Comparison of ENCODE assay signal across 8 mouse cellular contexts in the genomic region with DNA sequence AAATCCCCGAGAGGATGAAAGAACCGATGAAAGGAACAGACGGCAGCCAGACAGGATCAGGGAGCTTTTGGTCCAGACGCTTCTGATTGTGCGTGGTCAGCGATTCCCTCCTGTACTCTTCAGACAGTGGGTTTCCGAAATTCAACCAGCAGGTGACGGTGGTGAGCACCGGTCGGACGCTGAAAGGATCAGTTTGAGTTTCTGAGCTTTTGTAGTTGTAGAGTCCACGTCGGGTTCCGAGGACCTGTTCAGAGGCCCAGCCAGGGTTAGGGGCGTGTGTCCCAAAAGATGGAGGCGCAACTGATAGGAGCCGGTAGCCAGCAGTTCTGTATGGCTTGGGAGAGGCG. TPM values are rescaled to one million over a fixed set of nuclear protein-coding genes. Genes with fewer than 3 reads are reported as not detected.
DNase-seq lines count a peak whose midpoint lies in the region; ATAC-seq and TF ChIP-seq lines count a peak whose summit lies in the region.

No protein-coding gene starts in this region.

- peak overlapping the region; percentile 89 for H3K4me3 ChIP-seq in gastrocnemius, adult 2 months
- peak overlapping the region; percentile 72 for H3K4me3 ChIP-seq in G1E (ENCODE audit: low read depth, low read length)
- H3K4me3 ChIP-seq in heart, postnatal 0 days (ENCODE audit: low read depth, low read length): peak overlapping the region; percentile 58
- peak overlapping the region; percentile 95 for H3K4me3 ChIP-seq in megakaryocyte, embryonic 14.5 days (replicated peaks)
- H3K4me3 ChIP-seq in spleen, adult 2 months (ENCODE audit: extremely low read depth, insufficient read depth, insufficient read length): peak overlapping the region; percentile 70

- peaks cover 51% of the 10 kb centered on the region for H3K36me3 ChIP-seq in G1E (replicated peaks)
- H3K36me3 ChIP-seq in heart, postnatal 0 days (replicated peaks; ENCODE audit: control insufficient read depth, insufficient read depth, low read length): no peaks in the 10 kb centered on the region
- peaks cover 30% of the 10 kb centered on the region for H3K36me3 ChIP-seq in megakaryocyte, embryonic 14.5 days (replicated peaks; ENCODE audit: low read length)
- H3K36me3 ChIP-seq in spleen, adult 2 months (ENCODE audit: control insufficient read depth, insufficient read depth, low read length): peaks cover 22% of the 10 kb centered on the region

- H3K27ac ChIP-seq in gastrocnemius, adult 2 months: peak overlapping the region; percentile 95
- H3K27ac ChIP-seq in heart, postnatal 0 days (ENCODE audit: low read depth): peak overlapping the region; percentile 90
- peak overlapping the region; percentile 93 for H3K27ac ChIP-seq in spleen, adult 2 months (ENCODE audit: insufficient read depth, low read length)

- peak; percentile 75 for DNase-seq in gastrocnemius, adult 2 months
- DNase-seq in gastrocnemius, adult 8-10 months (ENCODE audit: low spot score in 2 of 2): no peak
- peak; percentile 41 for DNase-seq in G1E (ENCODE audit: low spot score)
- peak; percentile 79 for DNase-seq in heart, postnatal 0 days (ENCODE audit: low spot score)
- peak; percentile 28 to 31 for DNase-seq in layer of hippocampus, postnatal 36 days
- DNase-seq in spleen, adult 2 months (ENCODE audit: low read depth in 1 of 2, low spot score in 2 of 2): peak; percentile 55 to 75

- intact Hi-C loops in gastrocnemius, adult 2 months (cut with DNase I): loop anchor here (2.0 kb wide), 1 partner anchor 20 kb away; a partner anchor contains a TSS

- H3K4me2 ChIP-seq in heart, postnatal 0 days (ENCODE audit: low read depth, low read length): peak overlapping the region; percentile 81

- peak overlapping the region; percentile 59 for H3K9ac ChIP-seq in heart, postnatal 0 days (replicated peaks; ENCODE audit: low read depth, low read length)

- no peaks in the 10 kb centered on the region for H3K9me3 ChIP-seq in G1E (replicated peaks)
- H3K9me3 ChIP-seq in heart, postnatal 0 days (replicated peaks; ENCODE audit: control insufficient read depth, low read length): no peaks in the 10 kb centered on the region
- no peaks in the 10 kb centered on the region for H3K9me3 ChIP-seq in megakaryocyte, embryonic 14.5 days

- TF ChIP-seq POLR2A in spleen, adult 2 months (IDR thresholded peaks at IDR 0.05; ENCODE audit: low read depth, low read length): no peak

- peaks cover 7% of the 10 kb centered on the region; the same call in 1 of the 2 replicates for H3K27me3 ChIP-seq in G1E (ENCODE audit: insufficient read depth, low read length)
- H3K27me3 ChIP-seq in heart, postnatal 0 days (ENCODE audit: control insufficient read depth, insufficient read depth, low read length): no peaks in the 10 kb centered on the region
- no peaks in the 10 kb centered on the region for H3K27me3 ChIP-seq in megakaryocyte, embryonic 14.5 days (replicated peaks)
- H3K27me3 ChIP-seq in spleen, adult 2 months (ENCODE audit: control insufficient read depth, insufficient read depth, low read length): no peaks in the 10 kb centered on the region

- no peak for TF ChIP-seq EP300 in heart, postnatal 0 days (IDR thresholded peaks at IDR 0.05; ENCODE audit: low read depth)

- peak; percentile 31; the same call in 1 of the 2 replicates for ATAC-seq in G1E (ENCODE audit: extremely low read depth, insufficient number of reproducible peaks, low FRiP score, poor library complexity, severe bottlenecking)
- peak; percentile 23 for ATAC-seq in common myeloid progenitor, adult 5-6 weeks (replicated peaks; ENCODE audit: low read depth, poor library complexity, severe bottlenecking)
- ATAC-seq in heart, postnatal 0 days (ENCODE audit: insufficient read depth, low read depth): peak; percentile 49

- H3K4me1 ChIP-seq in G1E (ENCODE audit: insufficient read depth, low read depth, low read length): peaks cover 71% of the 10 kb centered on the region
- H3K4me1 ChIP-seq in heart, postnatal 0 days (ENCODE audit: control insufficient read depth, insufficient read depth): peaks cover 8% of the 10 kb centered on the region; the same call in 1 of the 2 replicates
- peaks cover 80% of the 10 kb centered on the region for H3K4me1 ChIP-seq in megakaryocyte, embryonic 14.5 days
- peaks cover 5% of the 10 kb centered on the region; the same call in 1 of the 2 replicates for H3K4me1 ChIP-seq in spleen, adult 2 months (ENCODE audit: control insufficient read depth, insufficient read depth, insufficient read length)

- TF ChIP-seq CTCF in gastrocnemius, adult 2 months (IDR thresholded peaks at IDR 0.05): peak; percentile 78
- peak; percentile 79 for TF ChIP-seq CTCF in G1E (IDR thresholded peaks at IDR 0.05; ENCODE audit: low read depth, low read length)
- peak; percentile 78 for TF ChIP-seq CTCF in heart, postnatal 0 days (IDR thresholded peaks at IDR 0.05; ENCODE audit: low read depth)
- TF ChIP-seq CTCF in spleen, adult 2 months (IDR thresholded peaks at IDR 0.05; ENCODE audit: extremely low read depth, insufficient read depth, insufficient read length, insufficient replicate concordance): peak; percentile 82; the same call in 1 of the 2 replicates

- WGBS in heart, postnatal 0 days: under 1% methylated on average over 18 of the region's 18 CpGs
- WGBS in spleen, adult 2 months: 2% methylated on average over 18 of the region's 18 CpGs

RNA-seq across cellular contexts. Expression of a gene that starts 0.7 kb away (rescaled TPM):
- total RNA-seq in gastrocnemius, adult 2 months (2021): 1 to 10 TPM; 1.3 to 1.7 TPM
- total RNA-seq in gastrocnemius, adult 8-10 months (2022): 1 to 10 TPM in 2 of 4 experiments, under 1 TPM in 2; 0.97 to 1.3 (median 1.1) TPM
- total RNA-seq in G1E (2014; fragmentation: Nextera tagmentation) (0.90 TPM in 1 of 2 replicates, not detected in the other), G1E (2017) (0.52 and 0.55 TPM in 2 replicates)
- polyA plus RNA-seq in G1E (2012): 0.34 and 0.39 TPM in 2 replicates
- 0.39 and 0.50 TPM in 2 replicates for total RNA-seq in common myeloid progenitor, adult 5-6 weeks (2017)
- 2.3 and 9.4 TPM in 2 replicates for total RNA-seq in heart, postnatal 0 days (2014; rRNA removed; ENCODE audit: low replicate concordance)
- polyA plus RNA-seq in heart, postnatal 0 days (2015; fragmentation: Nextera tagmentation; extraction: Ambion mirVana): 1.9 and 2.3 TPM in 2 replicates
- 1 to 10 TPM; 1.1 TPM for total RNA-seq in layer of hippocampus, postnatal 36 days (2021)
- 0.98 TPM in 1 of 2 replicates, not detected in the other for polyA plus RNA-seq in megakaryocyte, embryonic 14.5 days (2012; ENCODE audit: insufficient read depth, low replicate concordance)
- polyA plus RNA-seq in spleen, adult 2 months (2012; rRNA removed): 3.6 TPM in 2 replicates

RNA-seq across cellular contexts. Expression of a gene that starts 2.7 kb away (rescaled TPM):
- not detected for total RNA-seq in gastrocnemius, adult 2 months (2021)
- total RNA-seq in gastrocnemius, adult 8-10 months (2022): not detected
- total RNA-seq in G1E (2014; fragmentation: Nextera tagmentation): not detected in 2 replicates
- not detected in 2 replicates for total RNA-seq in G1E (2017)
- polyA plus RNA-seq in G1E (2012): not detected in 2 replicates
- total RNA-seq in common myeloid progenitor, adult 5-6 weeks (2017): not detected in 2 replicates
- not detected in 2 replicates for total RNA-seq in heart, postnatal 0 days (2014; rRNA removed; ENCODE audit: low replicate concordance)
- not detected in 2 replicates for polyA plus RNA-seq in heart, postnatal 0 days (2015; fragmentation: Nextera tagmentation; extraction: Ambion mirVana)
- not detected for total RNA-seq in layer of hippocampus, postnatal 36 days (2021)
- polyA plus RNA-seq in megakaryocyte, embryonic 14.5 days (2012; ENCODE audit: insufficient read depth, low replicate concordance): not detected in 2 replicates
- polyA plus RNA-seq in spleen, adult 2 months (2012; rRNA removed): not detected in 2 replicates

RNA-seq across cellular contexts. Expression of a gene that starts 14.9 kb away (rescaled TPM):
- under 1 TPM in 1 of 2 experiments, not detected in 1; 0.08 TPM for total RNA-seq in gastrocnemius, adult 2 months (2021)
- under 1 TPM in 3 of 4 experiments, not detected in 1; 0.15 to 0.21 (median 0.19) TPM for total RNA-seq in gastrocnemius, adult 8-10 months (2022)
- total RNA-seq in G1E (2014; fragmentation: Nextera tagmentation) (94.6 and 98.7 TPM in 2 replicates), G1E (2017) (103 and 118 TPM in 2 replicates)
- 184 and 216 TPM in 2 replicates for polyA plus RNA-seq in G1E (2012)
- 73.1 and 81.7 TPM in 2 replicates for total RNA-seq in common myeloid progenitor, adult 5-6 weeks (2017)
- total RNA-seq in heart, postnatal 0 days (2014; rRNA removed; ENCODE audit: low replicate concordance): 2.5 and 9.7 TPM in 2 replicates
- 2.5 TPM in 2 replicates for polyA plus RNA-seq in heart, postnatal 0 days (2015; fragmentation: Nextera tagmentation; extraction: Ambion mirVana)
- not detected for total RNA-seq in layer of hippocampus, postnatal 36 days (2021)
- 47.6 and 58.4 TPM in 2 replicates for polyA plus RNA-seq in megakaryocyte, embryonic 14.5 days (2012; ENCODE audit: insufficient read depth, low replicate concordance)
- 142 and 162 TPM in 2 replicates for polyA plus RNA-seq in spleen, adult 2 months (2012; rRNA removed)

RNA-seq across cellular contexts. Expression of a gene that starts 20.3 kb away (rescaled TPM):
- total RNA-seq in gastrocnemius, adult 2 months (2021): under 1 TPM in 1 of 2 experiments, not detected in 1; 0.33 TPM
- total RNA-seq in gastrocnemius, adult 8-10 months (2022): 1 to 10 TPM in 1 of 4 experiments, under 1 TPM in 3; 0.22 to 1.1 (median 0.57) TPM
- total RNA-seq in G1E (2014; fragmentation: Nextera tagmentation): 6.6 and 7.2 TPM in 2 replicates
- total RNA-seq in G1E (2017): 1.7 and 4.4 TPM in 2 replicates
- polyA plus RNA-seq in G1E (2012): 0.62 and 1.2 TPM in 2 replicates
- 5.5 and 5.9 TPM in 2 replicates for total RNA-seq in common myeloid progenitor, adult 5-6 weeks (2017)
- 1.8 and 6.3 TPM in 2 replicates for total RNA-seq in heart, postnatal 0 days (2014; rRNA removed; ENCODE audit: low replicate concordance)
- polyA plus RNA-seq in heart, postnatal 0 days (2015; fragmentation: Nextera tagmentation; extraction: Ambion mirVana): 2.8 and 3.9 TPM in 2 replicates
- total RNA-seq in layer of hippocampus, postnatal 36 days (2021): under 1 TPM; 0.46 to 0.95 TPM
- polyA plus RNA-seq in megakaryocyte, embryonic 14.5 days (2012; ENCODE audit: insufficient read depth, low replicate concordance): 0.25 TPM in 1 of 2 replicates, not detected in the other
- polyA plus RNA-seq in spleen, adult 2 months (2012; rRNA removed): 0.48 and 0.51 TPM in 2 replicates

RNA-seq across cellular contexts. Expression of a gene that starts 20.4 kb away (rescaled TPM):
- 10 to 100 TPM; 25.2 to 33.5 TPM for total RNA-seq in gastrocnemius, adult 2 months (2021)
- total RNA-seq in gastrocnemius, adult 8-10 months (2022): 10 to 100 TPM; 21.6 to 31.3 (median 25.5) TPM
- total RNA-seq in G1E (2014; fragmentation: Nextera tagmentation) (25.7 and 39.6 TPM in 2 replicates), G1E (2017) (27.2 and 30.2 TPM in 2 replicates)
- 87.0 and 110 TPM in 2 replicates for polyA plus RNA-seq in G1E (2012)
- total RNA-seq in common myeloid progenitor, adult 5-6 weeks (2017): 26.9 and 32.3 TPM in 2 replicates
- 39.2 and 59.5 TPM in 2 replicates for total RNA-seq in heart, postnatal 0 days (2014; rRNA removed; ENCODE audit: low replicate concordance)
- polyA plus RNA-seq in heart, postnatal 0 days (2015; fragmentation: Nextera tagmentation; extraction: Ambion mirVana): 3.6 and 4.5 TPM in 2 replicates
- 100 to 1,000 TPM; 117 to 118 TPM for total RNA-seq in layer of hippocampus, postnatal 36 days (2021)
- 17.6 and 26.8 TPM in 2 replicates for polyA plus RNA-seq in megakaryocyte, embryonic 14.5 days (2012; ENCODE audit: insufficient read depth, low replicate concordance)
- polyA plus RNA-seq in spleen, adult 2 months (2012; rRNA removed): 43.3 and 45.2 TPM in 2 replicates

Comparison
In these comparisons a context has a peak if more than half of its experiments do, and no peak if none do; other contexts are left out.
1. DNase-seq: peak in gastrocnemius, adult 2 months (single experiment), G1E (single experiment), heart, postnatal 0 days (single experiment), layer of hippocampus, postnatal 36 days (2 of 2) and spleen, adult 2 months (2 of 2); none in gastrocnemius, adult 8-10 months (0 of 2).
2. Peak in every context shown above with its lines, with median percentiles within 50 percentile points of each other: H3K27ac ChIP-seq, H3K4me3 ChIP-seq, CTCF ChIP-seq and ATAC-seq.